Mouse (Mus musculus): ENCODE data around the gene Tbc1d9. TPM values are rescaled to one million over a fixed set of nuclear protein-coding genes. Genes with fewer than 3 reads are reported as not detected.

Tbc1d9 gene
- polyA plus RNA-seq, 1 experiment from 2014 or later, result 4.8 TPM

DNA sequence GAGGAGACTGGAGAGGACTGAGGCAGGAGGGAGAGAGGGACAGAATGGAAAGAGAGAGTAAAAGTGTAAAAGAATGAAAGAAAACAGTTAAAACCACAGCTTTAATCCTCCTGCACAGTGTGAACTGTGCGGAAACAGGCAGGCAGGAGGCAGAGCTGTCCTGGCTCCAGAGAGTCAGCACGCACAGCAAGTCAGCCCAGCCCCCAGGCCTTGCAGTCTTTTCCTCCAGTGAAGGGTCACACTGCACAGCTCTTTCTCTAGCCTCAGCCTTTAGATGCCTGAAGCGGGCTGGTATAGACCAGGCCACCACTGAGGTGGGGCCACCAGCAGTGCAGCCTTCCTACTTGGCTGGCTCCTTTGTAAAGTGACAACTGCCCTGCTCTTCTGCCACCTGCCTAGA is 155.4 kb downstream of the Tbc1d9 start:
- Histone ChIP-seq H3K27me3 (ENCODE audit: low read depth, poor library complexity, severe bottlenecking) (no peaks in the 10 kb centered on the region), H3K4me1 (peaks cover 5% of the 10 kb centered on the region; the same call in 1 of the 2 replicates), H3K36me3 (peaks cover 76% of the 10 kb centered on the region), H3K4me3 (no peak overlapping the region), H3K27ac (replicated peaks) (no peak overlapping the region), H3K9me3 (replicated peaks) (no peaks in the 10 kb centered on the region)
- WGBS, result 31% methylated on average over 3 of the region's 3 CpGs
- peak; percentile 25 for DNase-seq (ENCODE audit: low spot score)

- H3K9me3 ChIP-seq (replicated peaks), result no peaks in the 10 kb centered on the region
- no peak overlapping the region for H3K4me3 ChIP-seq
- 89% methylated on average over 6 of the region's 6 CpGs for WGBS
- no peaks in the 10 kb centered on the region for H3K27me3 ChIP-seq (ENCODE audit: low read depth, poor library complexity, severe bottlenecking)
- H3K27ac ChIP-seq (replicated peaks), result no peak overlapping the region
- H3K36me3 ChIP-seq, result peaks cover 64% of the 10 kb centered on the region
- no peak for DNase-seq (ENCODE audit: low spot score)
- H3K4me1 ChIP-seq, result peaks cover 5% of the 10 kb centered on the region; the same call in 1 of the 2 replicates
Measured at GRCm38 (mm10) chr8:83322374-83322773, 157.2 kb downstream of the Tbc1d9 start.

Other genes with a start within 250 kb of the Tbc1d9 start
- 3.1 and 3.4 TPM in 2 replicates for gene Gm10645, start 818 bp downstream of the Tbc1d9 start, polyA plus RNA-seq (2016; fragmentation: Nextera tagmentation; extraction: Ambion mirVana)
- gene Ucp1, start 125.0 kb downstream of the Tbc1d9 start, polyA plus RNA-seq (2016; fragmentation: Nextera tagmentation; extraction: Ambion mirVana), result 0.16 TPM in 1 of 2 replicates, not detected in the other
- 20.2 and 22.6 TPM in 2 replicates for gene Elmod2, start 167.1 kb downstream of the Tbc1d9 start, polyA plus RNA-seq (2016; fragmentation: Nextera tagmentation; extraction: Ambion mirVana)
- gene Mgat4d, start 183.1 kb downstream of the Tbc1d9 start, polyA plus RNA-seq (2016; fragmentation: Nextera tagmentation; extraction: Ambion mirVana), result not detected in 2 replicates
- 3.0 and 4.7 TPM in 2 replicates for gene Clgn, start 224.5 kb downstream of the Tbc1d9 start, polyA plus RNA-seq (2016; fragmentation: Nextera tagmentation; extraction: Ambion mirVana)

All from midbrain, embryonic 10.5 days (tissue).